Mouse (Mus musculus): ENCODE data around the gene Txndc11.
A peak's percentile ranks its signal among the peaks of the same experiment; 100 is the strongest.

Txndc11 gene

GRCm38 (mm10) chr16:11065431-11065830 is 69.0 kb downstream of the Txndc11 start:
- no peak for DNase-seq (ENCODE audit: low spot score in 2 of 2)

- no peak for DNase-seq (ENCODE audit: low spot score in 2 of 2)
Observed at GRCm38 (mm10) chr16:11064742-11065141, 69.7 kb downstream of the Txndc11 start.

DNA sequence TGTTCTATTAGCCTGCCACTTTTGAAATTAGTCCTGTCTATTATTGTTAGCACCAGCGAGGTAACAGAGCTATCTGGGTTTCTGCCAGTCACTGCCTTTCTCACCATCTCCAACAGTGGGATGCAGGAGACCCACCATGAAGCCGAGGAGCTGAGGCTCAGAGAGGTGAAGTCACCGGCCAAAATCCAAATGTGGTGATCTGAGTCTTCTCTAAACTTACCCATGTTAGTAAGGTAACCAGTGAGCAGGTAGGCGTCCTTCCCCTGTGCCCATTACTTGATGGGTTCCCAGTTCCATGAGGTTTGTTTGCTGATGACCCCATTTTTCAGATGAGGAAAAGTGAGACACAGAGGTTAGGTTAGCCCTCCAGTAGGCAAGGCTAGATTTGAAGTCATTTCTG is 70.1 kb downstream of the Txndc11 start:
- DNase-seq (ENCODE audit: low spot score in 2 of 2), result no peak

GRCm38 (mm10) chr16:11062794-11063721 is 71.4 kb downstream of the Txndc11 start:
- peak; percentile 84 to 88 for DNase-seq (ENCODE audit: low spot score in 2 of 2)

DNA sequence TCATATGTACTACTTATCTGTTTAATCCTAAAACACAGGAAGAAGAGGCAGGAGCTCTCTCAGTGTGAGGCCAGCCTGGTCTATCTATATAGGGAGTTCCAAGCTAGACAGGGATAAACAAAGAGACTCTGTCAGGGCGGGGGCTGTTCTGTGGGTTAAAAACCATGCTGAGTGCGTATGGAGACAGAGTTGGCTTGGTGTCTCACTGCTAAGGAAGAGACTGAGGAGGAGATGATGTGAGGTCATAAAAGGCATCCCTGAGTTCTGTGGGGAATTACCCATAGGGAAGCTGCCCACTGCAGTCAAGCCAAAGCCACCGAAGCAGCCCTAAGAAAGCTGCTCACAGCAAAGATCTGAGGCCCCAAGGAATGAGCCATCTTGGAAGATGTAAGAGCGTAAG is 73.8 kb downstream of the Txndc11 start, which contains the start of gene Snn:
TSS of gene Snn (plus strand) at position 301 of the 400 bp plus-strand sequence.
- DNase-seq (ENCODE audit: low spot score in 2 of 2), result no peak

GRCm38 (mm10) chr16:11055916-11056315 is 78.5 kb downstream of the Txndc11 start:
- no peak for DNase-seq (ENCODE audit: low spot score in 2 of 2)

DNA sequence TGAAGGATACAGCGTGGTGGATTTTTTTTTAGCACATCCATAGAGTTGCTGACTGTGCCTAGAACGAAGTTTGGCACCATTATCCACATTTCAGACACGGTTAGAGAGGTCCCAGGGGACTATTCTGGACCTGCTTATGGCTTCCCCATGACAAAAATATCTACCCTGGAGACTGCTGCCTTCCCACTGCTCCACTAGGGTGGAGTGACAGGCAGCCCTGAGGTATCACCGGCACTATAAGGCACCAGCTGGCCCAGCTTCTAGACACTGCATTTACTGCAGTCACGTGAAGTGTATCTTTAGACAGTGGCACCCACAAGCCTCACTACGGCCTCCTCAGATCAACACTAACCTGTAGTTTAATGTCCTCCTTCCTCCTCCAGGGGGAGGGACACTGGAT is 79.6 kb downstream of the Txndc11 start:
- DNase-seq (ENCODE audit: low spot score in 2 of 2), result no peak

GRCm38 (mm10) chr16:11054409-11054808 is 80.0 kb downstream of the Txndc11 start:
- no peak for DNase-seq (ENCODE audit: low spot score in 2 of 2)

GRCm38 (mm10) chr16:11051134-11051533 is 83.3 kb downstream of the Txndc11 start:
- DNase-seq (ENCODE audit: low spot score in 2 of 2), result no peak

DNA sequence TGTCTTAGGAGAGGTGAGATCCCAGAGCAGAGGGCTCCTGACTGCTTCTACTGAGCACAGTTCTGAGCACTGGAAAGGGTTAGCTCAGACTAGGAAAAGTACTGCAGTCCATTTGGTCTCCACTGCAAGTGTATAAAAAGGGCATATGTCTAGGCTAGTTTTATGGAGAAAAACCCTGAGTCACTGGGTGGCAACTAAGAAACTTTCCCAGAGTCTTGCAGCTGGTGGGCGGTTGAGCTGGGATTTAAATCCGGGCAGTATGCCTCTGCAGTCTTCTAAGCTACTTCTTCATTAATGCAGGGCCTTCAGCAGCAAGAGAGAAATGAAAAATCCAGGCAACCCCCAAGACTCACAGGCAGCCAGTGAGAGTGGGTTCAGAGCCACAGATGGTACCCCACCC is 84.2 kb downstream of the Txndc11 start:
- DNase-seq (ENCODE audit: low spot score in 2 of 2), result no peak

DNA sequence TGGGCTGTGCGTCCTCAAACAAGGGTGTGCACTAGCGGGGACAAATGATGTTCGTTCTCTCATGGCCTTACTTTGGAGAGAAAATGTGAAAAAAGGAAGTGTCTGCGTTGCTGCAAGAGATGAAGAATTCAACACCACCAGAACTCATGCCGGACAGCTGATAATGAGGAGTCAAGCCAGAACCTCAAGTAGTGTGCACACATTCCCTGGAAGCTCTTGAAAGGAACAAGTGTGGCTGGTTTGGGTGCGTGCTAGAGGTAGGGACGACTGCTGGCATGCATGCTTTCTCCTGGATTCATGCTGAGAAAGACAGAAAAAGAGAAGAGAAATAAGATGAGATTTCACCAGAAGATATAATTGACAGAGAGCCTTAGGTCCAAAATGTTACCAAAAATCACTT is 87.3 kb downstream of the Txndc11 start:
- DNase-seq (ENCODE audit: low spot score in 2 of 2), result no peak

GRCm38 (mm10) chr16:11046437-11046836 is 88.0 kb downstream of the Txndc11 start:
- DNase-seq (ENCODE audit: low spot score in 2 of 2), result no peak

- no peak for DNase-seq (ENCODE audit: low spot score in 2 of 2)
Observed at GRCm38 (mm10) chr16:11043239-11043638, 91.2 kb downstream of the Txndc11 start.

DNA sequence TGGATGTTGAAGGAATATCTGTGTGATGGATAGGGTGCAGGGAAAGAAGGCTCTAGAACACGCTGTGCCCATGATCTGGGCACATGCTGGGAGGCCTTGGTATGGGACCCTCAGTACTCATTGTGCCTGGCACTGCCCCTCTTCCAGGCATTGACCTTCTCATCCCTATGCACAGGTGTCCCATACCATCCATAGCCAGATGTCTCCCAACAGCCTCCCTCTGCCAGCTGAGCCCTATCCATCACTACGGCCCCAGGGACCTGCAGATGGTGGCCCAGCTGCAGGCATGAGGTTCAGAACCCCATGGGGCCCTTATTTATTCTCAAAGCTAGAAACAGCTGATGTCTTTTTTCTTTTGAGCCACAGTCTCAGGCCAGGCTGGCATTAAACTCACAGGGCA is 93.8 kb downstream of the Txndc11 start:
- DNase-seq (ENCODE audit: low spot score in 2 of 2), result no peak

- DNase-seq (ENCODE audit: low spot score in 2 of 2), result peak; percentile 40 to 46
Observed at GRCm38 (mm10) chr16:11035790-11036431, 98.5 kb downstream of the Txndc11 start.

GRCm38 (mm10) chr16:11035273-11035672 is 99.2 kb downstream of the Txndc11 start:
- DNase-seq (ENCODE audit: low spot score in 2 of 2), result no peak

DNA sequence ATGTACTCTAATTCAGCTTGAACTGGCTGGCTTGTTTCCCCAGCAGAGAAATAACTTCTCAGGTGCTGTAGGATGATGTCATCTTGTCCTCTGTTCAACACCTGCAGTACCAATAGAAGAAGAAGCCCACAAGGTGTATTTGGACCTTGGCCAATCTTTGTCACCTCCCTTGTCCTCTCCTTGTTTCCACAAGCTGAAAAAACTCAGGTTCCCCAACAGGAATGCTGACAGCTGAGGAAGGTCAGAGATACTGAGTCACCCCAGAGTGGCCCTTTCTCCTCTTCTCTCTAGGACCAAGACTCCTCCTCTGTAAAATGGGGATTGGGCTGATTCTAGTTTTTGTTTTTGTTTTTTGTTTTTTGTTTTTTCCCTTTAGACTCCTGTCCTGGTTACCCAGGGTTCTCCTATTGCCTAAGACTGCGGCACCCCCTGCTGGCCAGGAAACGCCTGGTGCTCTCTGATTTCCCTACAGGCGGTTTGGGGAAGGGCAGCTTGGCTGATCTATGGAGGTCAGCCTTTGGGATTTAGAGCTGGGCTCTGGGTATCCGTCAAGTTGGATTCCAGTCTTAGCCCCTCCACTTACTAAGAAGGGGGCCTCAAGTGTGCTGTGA is 100.2 kb downstream of the Txndc11 start:
- DNase-seq (ENCODE audit: low spot score in 2 of 2), result peak; percentile 71 to 77

DNA sequence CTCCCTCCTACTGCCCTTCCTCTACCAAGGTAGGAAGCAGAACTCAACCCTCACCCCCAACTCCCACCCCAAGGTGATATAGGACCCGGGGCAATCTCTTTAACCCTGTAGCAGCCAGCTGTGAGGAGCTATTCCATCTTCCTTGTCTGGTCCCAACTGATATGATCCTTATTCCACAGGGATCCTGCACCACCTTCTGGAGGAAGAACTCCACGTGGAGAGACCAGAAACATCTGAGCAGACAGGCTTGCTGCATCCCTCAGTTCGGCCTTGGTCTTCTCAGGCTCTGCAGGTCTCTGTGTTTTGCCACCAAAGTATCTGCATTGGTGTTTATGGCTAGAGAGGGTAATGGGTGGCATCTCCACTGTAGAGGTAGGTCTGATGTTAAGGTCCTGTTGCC is 103.1 kb downstream of the Txndc11 start:
- no peak for DNase-seq (ENCODE audit: low spot score in 2 of 2)

GRCm38 (mm10) chr16:11030844-11031243 is 103.6 kb downstream of the Txndc11 start:
- DNase-seq (ENCODE audit: low spot score in 2 of 2), result no peak

DNA sequence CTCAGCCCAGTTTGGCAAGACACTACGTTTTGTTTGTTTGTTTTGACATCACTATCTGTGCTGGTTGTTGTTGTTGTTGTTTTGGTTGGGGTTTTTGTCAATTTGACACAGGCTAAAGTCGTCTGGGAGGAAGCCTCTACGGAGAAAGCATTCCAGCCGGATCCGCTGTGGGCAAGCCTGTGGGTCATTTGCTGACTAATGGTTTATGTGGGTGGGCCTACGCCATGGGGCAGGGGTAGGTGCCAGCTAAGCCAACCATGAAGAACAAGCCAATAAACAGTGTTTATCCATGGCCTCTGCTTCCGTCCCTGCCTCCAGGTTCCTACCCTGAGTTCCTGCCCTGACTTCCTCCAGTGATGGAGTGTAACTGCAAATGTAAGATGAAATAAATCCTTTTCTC is 106.2 kb downstream of the Txndc11 start:
- DNase-seq (ENCODE audit: low spot score in 2 of 2), result no peak
